Mouse (Mus musculus) left cerebral cortex, postnatal 14 days (tissue): ENCODE measurements around the gene Ermap. TPM values are rescaled to one million over a fixed set of nuclear protein-coding genes. Genes with fewer than 3 reads are reported as not detected.
A peak's percentile ranks its signal among the peaks of the same experiment; 100 is the strongest.

Experiments used
- DNase-seq, 2 experiments: peaks; one replicate each; pipeline ENCODE4 v3.0.0; 2021 to 2022; ENCODE audit warnings: low spot score in 2 of 2, mixed read lengths in 1 of 2
- intact Hi-C: fragments of 180-260 bp; cut with DNase I; formaldehyde crosslinking; loops from one replicate; pipeline ENCODE4 v1.15.1; 2025
- microRNA-seq, 2 experiments: library from miRNA; unstranded; fragments of <30 nt; microRNA quantifications; one replicate each; pipeline ENCODE4 v1.2.0; 2022
- total RNA-seq, 2 experiments: library from RNA; stranded (reverse); gene quantifications; 2 replicates each; pipeline ENCODE4 v1.2.3; 2021

Ermap gene
- total RNA-seq, 2 experiments from 2014 or later: 0.15 to 0.27 TPM

DNA sequence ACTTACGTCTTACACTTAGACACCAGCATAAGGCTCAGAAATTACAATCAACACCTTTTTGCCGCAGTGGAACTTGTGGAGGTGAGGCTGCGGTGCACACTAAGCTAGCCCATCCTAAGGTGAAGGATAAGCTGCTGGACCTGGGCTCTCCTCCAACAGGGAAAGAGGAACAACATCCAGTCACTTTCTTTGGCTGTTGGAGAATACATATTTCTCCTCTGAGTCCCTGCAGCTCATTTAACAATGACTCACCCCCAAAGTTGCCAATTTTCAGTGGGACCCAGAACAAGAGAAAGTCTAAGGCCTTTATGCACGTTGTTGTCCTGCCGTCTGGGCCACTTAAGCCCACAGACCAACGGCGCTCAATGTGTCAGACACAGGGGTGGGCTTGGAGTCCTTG, 43.0 kb downstream of the Ermap start:
- no peak for DNase-seq

DNA sequence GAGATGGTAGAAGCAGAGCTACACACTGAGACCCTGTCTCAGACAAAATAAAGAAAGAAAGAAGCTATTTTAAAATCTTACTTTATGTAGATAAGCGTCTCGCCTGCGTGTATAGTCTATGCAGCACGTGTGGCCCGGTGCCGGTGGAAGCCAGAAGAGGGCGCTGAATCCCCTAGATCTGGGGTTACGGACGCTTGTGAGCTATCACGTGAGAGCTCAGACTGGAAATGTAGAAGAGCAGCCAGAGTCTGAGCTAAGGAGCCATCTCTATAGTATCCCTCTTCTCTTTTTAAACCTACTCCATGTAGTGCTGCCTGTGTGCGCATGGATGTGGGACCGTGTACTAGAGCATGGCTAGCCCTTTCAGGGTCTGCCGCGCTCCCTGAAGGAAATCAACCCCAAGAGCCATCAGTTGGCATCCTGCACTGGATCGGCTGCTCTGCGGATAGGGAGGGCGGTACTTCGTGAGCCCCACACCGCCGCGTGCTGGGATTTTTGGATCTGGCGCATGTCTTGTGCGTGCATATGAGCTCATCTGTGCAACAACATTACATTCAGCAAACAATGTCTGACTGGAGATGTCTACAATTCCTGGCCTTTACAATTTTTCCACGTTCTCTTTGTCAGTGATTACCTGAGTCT, 47.5 kb downstream of the Ermap start:
- DNase-seq: peak; percentile 73 to 84
- intact Hi-C loops: no loop called here

More for the DNA sequence above, 43.0 kb downstream of the Ermap start:
- intact Hi-C loops: no loop called here

DNA sequence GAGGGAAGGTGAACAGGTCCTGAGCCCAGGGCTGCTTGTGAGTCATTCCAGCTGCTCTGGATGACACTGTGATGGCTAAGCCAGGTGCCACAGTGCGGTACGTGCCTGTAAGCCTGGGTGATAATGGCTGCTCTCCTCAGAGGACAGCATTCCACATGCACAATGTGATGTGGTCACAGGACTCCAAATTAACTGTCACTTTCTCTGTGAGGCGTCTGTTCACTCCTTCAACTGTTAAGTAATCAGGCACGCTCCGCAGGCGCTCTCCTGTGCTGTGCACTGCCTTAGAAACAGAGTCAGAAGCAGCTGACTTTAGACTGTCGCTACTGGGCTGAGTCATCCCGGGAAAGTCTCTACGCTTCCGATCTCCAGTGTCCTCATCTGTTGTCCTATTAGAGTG, 48.6 kb downstream of the Ermap start:
- intact Hi-C loops: no loop called here
- DNase-seq: peak in 1 of 2 experiments; percentile 44

DNA sequence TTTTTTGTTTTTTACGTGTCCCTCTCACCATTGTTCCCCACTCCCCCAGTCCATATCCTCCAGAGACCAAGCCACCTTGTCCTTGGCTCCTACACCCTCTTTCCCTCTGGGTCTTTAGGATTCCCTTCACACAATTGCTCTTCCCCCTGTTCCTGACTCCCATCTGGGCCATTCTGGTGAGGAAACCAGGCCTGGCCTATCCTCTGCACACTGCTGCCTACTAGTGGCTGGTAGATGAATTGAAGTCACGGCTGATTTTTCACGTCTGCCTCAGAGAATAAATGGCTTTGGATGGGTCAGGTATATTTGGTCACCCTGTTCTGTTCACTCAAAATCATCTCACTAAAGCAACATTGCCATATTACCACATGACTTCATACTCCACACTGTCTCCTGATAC, 49.7 kb downstream of the Ermap start:
- DNase-seq: no peak
- intact Hi-C loops: no loop called here

DNA sequence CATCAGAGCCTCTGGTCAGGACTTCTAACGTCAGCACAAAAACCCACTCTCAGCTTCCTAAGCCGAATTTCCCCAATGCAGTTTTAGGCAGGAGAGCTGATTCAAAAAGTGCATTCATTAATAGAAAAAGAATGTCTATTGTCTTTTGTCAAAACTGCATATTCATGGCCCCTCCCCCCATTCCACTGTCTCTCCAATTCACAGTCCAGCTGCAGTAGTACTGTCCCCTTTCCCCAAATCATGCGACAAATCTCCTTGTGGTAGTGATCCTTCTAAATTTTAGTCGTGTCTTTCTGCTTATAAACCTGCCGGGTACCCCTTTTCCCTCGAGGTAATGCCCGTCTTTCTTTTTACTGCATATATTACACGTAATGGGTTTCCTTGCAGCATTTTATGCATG, 51.0 kb downstream of the Ermap start:
- intact Hi-C loops: no loop called here
- DNase-seq: no peak

DNA sequence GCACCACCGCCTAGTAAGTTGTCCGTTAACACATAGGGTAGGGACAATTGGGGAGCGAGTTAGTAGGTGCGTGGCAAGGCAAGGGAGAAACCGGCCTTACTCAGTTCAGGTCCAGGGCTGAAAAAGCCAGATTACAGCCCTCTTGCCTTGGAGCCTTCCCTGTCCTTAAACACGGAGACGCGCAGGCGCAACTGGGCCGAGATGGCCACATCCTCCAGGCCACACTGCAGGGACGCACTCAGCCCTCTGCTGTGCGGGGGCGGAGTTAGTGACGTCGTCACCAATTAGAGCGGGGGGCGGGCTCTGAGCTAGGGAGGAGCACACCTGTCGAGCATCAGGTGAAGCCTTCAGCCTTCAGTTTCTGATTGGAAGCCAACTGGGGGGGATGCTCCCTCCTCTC, 51.6 kb downstream of the Ermap start:
- DNase-seq: peak; percentile 63 to 71
- intact Hi-C loops: no loop called here

DNA sequence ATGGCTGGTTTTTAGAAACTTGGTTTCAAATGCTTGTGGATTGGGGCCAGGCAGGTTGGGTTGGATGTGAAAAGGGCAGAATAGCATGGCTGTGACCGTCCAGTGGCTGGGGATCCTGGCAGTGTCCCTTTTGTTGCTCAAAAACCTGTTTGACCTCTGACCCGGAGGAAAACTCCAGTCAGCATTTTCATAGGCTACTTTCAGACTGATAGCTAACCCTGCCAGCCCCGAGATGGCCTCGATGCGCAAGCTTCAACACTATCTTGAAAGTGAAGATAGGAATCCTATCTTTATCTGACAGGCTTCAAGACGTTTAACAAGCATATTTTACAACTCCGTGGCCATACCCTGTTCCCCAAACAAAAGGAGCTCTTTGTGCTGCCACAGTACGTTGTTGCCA, 52.5 kb downstream of the Ermap start:
- no peak for DNase-seq
- intact Hi-C loops: no loop called here

DNA sequence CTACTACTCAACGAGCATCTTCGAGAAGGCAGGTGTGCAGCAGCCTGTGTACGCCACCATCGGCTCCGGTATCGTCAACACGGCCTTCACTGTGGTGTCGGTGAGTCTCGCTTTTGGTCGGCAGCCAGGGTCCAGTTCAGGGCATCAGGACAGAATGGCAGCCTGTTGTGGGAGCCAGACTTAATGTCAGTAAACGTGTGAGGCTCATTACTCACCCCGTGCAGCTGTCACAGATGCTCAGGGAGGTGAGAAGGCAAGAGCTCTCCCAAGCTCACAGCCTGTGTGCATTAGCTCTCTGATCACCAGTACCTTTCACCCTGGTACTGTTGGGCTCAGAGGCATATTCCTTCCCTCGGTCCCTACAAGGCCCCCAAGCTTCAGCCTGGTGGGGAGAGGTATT, 56.0 kb downstream of the Ermap start:
- DNase-seq: no peak
- intact Hi-C loops: no loop called here

DNA sequence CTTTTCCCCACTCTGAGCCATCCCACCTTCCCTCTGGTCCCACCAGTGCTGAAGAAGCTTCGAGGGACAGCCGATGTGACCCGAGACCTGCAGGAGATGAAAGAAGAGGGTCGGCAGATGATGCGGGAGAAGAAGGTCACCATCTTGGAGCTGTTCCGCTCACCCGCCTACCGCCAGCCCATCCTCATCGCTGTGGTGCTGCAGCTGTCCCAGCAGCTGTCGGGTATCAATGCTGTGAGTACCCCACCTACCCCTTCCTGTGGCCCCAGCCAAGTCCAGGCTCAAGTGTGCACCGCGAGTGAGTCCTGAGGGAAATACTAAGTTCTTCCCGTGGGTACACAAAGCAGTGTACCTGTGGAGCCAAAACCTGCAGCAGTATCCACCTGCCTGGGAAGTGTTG, 56.5 kb downstream of the Ermap start:
- intact Hi-C loops: no loop called here
- DNase-seq: no peak

DNA sequence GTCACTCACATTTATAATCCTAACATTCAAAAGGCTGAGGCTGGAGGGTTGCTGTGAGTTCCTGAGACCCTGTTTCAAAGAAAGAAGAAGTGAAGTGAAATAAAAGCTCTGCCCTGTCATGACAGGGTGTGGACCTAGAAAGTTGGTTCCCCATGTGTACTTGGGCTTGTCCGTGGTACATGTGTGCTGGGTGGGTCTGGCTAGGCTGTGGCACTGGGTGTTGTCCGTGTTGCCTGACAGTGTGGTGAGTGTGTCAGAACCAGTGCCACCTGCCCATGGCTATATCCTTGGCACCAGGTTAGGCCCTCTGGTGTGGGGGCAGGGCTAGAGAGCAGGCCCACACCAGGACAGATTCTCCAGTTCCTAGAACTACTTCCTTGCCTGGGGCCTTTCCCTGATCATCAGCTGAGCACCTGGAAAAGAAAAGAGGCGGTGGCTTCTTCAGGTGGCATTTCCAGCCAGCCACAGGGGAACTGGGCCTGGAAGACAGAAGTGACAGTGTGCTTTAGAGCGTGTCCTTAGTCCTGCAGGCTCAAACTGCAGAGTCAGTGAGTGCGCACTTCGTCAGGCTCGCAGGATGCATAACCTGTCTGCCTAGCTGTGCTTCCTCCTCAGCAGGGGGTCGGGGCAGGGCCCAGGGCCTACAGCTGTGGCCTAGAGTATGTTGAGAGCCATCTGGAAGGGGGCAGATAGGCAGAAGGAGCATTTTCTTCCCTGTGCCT, 58.5 kb downstream of the Ermap start:
- no peak for DNase-seq
- intact Hi-C loops: no loop called here

DNA sequence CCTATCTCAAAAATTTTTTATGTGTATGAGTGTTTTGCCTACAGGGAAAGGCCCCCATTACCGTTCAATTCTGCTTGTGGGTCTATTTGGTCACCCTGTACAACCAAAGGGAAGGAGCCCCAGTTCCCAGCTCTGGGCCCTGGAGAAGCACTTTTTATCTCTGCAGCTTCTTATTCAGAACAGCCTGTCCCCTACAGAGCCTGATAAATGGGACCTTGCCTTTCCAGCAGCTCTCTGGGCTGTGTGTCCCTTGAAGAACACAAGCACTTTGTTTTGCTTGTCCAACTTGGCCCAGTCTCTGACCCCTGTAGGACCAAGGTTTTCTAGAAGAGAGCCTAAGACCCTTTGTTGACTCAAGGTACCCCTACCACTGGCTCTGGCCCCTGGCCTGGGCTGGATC, 60.7 kb downstream of the Ermap start:
- DNase-seq: no peak
- intact Hi-C loops: no loop called here

DNA sequence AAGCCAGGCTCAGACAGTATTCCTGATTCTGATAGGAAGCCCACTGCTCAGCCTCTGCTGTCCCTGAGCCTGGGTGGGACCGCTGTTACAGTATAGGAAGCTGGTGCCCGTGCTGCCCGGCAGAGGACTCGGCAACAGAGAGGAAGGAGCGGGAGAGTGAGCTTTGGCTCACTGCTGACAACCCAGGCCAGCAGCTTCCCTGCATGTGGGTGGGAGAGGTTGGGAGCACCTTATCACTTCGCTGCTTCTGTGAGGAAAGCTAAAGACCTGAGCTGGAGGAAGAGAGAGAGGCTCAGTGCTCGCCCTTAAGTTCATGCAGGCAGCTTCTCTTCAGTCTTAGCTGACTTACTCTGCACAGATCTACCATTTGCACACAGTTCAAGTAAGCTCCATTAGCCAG, 61.3 kb downstream of the Ermap start:
- intact Hi-C loops: no loop called here
- no peak for DNase-seq

DNA sequence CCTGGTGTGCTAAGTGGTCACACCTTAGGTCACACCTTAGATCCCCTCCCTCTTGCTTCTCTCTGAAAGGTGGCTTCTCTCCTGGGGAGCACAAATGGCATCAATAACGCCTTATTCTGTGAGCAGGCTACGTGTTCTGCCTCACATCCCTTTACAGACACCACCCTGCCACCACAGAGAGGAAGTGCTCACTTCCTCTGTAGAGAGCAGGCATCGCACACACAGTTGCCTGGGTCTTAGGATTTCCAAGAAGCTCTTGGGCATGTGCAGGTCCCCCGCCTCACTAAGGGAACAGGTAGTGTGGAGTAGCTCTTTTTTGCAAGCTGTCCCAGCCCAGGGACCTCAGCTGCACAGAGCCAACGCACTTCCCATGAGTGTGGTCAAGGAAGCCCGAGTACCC, 62.6 kb downstream of the Ermap start:
- intact Hi-C loops: no loop called here
- DNase-seq: no peak

DNA sequence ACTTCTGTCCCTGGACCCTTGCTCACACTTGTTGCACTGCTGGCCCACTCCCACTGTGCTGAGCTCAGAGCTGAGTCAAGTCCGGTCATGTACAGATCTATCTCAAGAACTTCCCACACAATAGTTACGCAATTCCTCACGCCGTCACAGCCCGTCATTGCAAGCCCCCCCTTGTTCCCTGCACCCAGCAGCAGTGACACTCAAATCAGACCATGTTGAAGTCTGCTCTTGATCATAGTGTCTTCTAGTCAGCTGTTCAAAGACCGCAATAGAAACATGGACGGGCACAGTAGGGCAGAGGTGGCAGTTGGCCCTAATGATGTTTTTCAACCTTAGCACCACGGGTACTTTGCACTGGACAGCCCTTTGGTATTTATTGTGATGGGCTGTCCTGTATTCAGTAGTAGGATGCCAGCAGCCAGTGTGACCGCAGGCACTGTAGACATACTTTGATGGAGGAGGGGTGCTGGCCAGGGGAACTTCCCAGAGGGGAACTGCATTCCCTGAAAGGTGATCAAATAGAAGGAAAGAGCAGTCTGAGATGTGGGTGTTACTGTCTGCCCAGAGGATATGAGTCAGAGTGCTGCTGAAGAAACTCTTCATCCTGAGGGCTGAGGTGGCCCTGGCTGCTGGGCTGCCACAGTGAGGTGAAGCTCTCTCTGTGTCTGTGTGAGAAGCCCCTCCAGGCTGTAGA, 64.1 kb downstream of the Ermap start:
- intact Hi-C loops: no loop called here
- DNase-seq: no peak

Small RNA genes lying within 50 kb of the gene (microRNA-seq; reads per million reads assigned to microRNA genes)
- gene Mir1957a: 0 reads per million in 2 experiments

Other genes with a start within 250 kb of the Ermap start
- under 1 TPM; 0.32 to 0.33 TPM for gene Lao1, start 228.4 kb downstream of the Ermap start, total RNA-seq
- 100 to 1,000 TPM in 1 of 2 experiments, 10 to 100 TPM in 1; 72.3 to 110 TPM for gene Slc2a1, start 81.3 kb downstream of the Ermap start, total RNA-seq
- 1 to 10 TPM; 6.2 to 8.1 TPM for gene Zfp691, start 15.8 kb downstream of the Ermap start, total RNA-seq
- 10 to 100 TPM; 19.7 to 22.1 TPM for gene Svbp, start 5.3 kb upstream of the Ermap start, total RNA-seq
- gene Tmem269, start 28.2 kb upstream of the Ermap start, total RNA-seq: under 1 TPM; 0.48 to 0.55 TPM
- 10 to 100 TPM; 31.6 to 34.9 TPM for gene AU022252, start 42.7 kb upstream of the Ermap start, total RNA-seq
- gene P3h1, start 42.9 kb upstream of the Ermap start, total RNA-seq: 1 to 10 TPM; 7.1 to 7.6 TPM
- gene Cldn19, start 65.4 kb upstream of the Ermap start, total RNA-seq: under 1 TPM; 0.15 to 0.24 TPM
- 100 to 1,000 TPM; 441 to 483 TPM for gene Ybx1, start 104.6 kb upstream of the Ermap start, total RNA-seq
- gene Ppih, start 130.5 kb upstream of the Ermap start, total RNA-seq: 10 to 100 TPM; 18.0 to 19.1 TPM
- gene Ccdc30, start 225.5 kb upstream of the Ermap start, total RNA-seq: 10 to 100 TPM; 19.4 to 19.8 TPM
- gene Ppcs, start 232.4 kb upstream of the Ermap start, total RNA-seq: 1 to 10 TPM; 4.5 to 5.7 TPM
- gene Zmynd12, start 232.8 kb upstream of the Ermap start, total RNA-seq: under 1 TPM in 1 of 2 experiments, not detected in 1; 0.23 TPM